Mouse (Mus musculus) small intestine, adult 2 months (tissue): Measurements from ENCODE around the gene Vrk3.

ENCODE experiments used
- CTCF ChIP-seq: fragments of 200-500 bp; IDR thresholded peaks from 2 replicates; pipeline ENCODE4 v1.5.1; 2012; ENCODE audit warnings: low read depth, mild to moderate bottlenecking, control low read depth, inconsistent platforms, low read length, moderate library complexity, mixed read lengths; ENCODE audit not compliant: insufficient replicate concordance, insufficient read length; ENCODE audit errors: extremely low read depth
- POLR2A ChIP-seq: fragments of 200-500 bp; IDR thresholded peaks from 2 replicates; pipeline ENCODE4 v1.6.1; 2012; ENCODE audit warnings: low read depth, mild to moderate bottlenecking, control low read depth, inconsistent platforms, low read length, moderate library complexity

DNA sequence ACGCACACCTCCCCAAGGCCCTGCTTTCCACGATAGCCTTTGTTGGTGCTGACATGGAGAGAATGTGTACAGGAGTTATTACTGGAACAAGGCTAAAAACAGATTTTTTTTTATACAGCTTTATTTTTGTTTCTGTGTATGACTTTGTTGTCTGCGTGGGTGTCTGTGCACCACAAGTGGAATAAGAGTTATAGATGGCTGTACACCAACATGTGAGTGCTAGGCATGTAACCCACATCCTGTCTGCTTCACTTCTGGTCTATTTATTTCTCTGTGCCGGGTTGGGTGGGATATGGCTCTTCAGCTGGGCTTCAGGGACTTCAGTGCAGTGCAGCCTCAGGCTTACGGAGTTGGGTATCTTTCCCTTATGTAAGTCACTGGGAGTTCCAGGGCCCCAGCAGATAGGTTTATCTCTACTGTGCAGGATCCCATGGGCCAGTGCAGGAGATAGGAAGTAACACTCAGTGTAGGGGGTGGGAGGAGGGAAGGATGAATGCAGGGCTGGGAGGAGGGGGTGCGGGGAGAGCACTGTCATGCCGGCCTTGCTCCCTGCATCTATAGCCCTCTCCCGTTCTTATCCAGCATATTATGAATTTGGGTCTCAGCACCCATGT, 24.5 kb downstream of the Vrk3 start:
- TF ChIP-seq POLR2A (no peak), CTCF (no peak)
